Mouse (Mus musculus) heart, adult 2 months (tissue): ENCODE data around the gene Lrwd1.

Experiments used
- EP300 ChIP-seq: fragments of 200-500 bp; IDR thresholded peaks from 2 replicates; pipeline ENCODE4 v1.6.1; 2011; ENCODE audit warnings: low read depth, low read length, control low read depth; ENCODE audit not compliant: insufficient read depth
- POLR2A ChIP-seq: fragments of 200-500 bp; IDR thresholded peaks from 2 replicates; pipeline ENCODE4 v1.6.1; 2011; ENCODE audit warnings: mild to moderate bottlenecking, low read depth, low read length, control low read depth; ENCODE audit not compliant: insufficient read depth

DNA sequence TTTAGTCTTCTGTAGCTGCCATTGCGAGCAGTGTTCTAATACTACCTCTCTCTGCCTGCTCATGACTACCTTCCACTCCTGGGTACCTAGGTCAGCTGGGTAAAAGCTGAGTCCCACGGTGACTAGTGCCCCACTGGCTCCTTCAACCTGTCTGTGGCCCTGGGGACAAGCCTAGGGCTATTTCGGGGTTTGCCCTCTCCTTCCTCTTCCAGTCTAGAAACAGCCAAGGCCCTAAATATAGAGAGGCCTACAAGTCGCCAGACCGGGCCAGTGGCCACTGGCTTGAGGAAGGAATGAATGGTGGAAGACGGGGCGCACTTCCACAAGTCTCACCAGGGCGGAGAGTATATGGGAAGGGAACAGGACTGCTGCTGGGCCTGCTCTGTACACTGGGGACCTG, 49.6 kb downstream of the Lrwd1 start:
- TF ChIP-seq POLR2A (no peak), EP300 (no peak)
